In the genomic region with DNA sequence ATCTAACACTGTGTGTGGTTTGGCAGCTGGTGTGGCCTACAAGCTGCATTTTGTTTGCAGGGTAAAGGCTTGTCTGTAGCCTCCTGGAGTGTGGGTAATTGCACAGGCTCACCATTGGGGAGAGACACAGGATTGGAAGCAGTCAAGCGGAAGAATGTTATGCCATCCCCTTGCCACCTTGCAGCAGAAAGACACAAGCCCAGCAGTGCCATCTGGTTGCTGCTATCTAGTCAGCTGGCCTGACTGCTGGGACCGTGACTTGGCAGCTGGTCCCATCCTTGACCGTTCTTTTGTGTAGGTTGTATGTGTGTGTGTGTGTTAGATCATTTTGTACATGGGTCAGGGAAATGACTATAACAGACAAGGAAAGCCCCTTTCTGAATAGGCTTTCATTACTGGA, we compare ENCODE assay signal across 9 mouse cellular contexts. TPM values are rescaled to one million over a fixed set of nuclear protein-coding genes. Genes with fewer than 3 reads are reported as not detected.
DNase-seq lines count a peak whose midpoint lies in the region; ATAC-seq lines count a peak whose summit lies in the region.
"Had no signal": no experiment of that assay in that cellular context is flagged by ENCODE, and none has a peak within 500 bp of the region (broad histone marks: within the 10 kb centered on the region; RNA-seq: fewer than 3 reads in every experiment).

No protein-coding gene starts in this region.

- H3K9ac ChIP-seq in embryonic facial prominence, embryonic 14.5 days (ENCODE audit: low read depth, low read length): no peak overlapping the region
- H3K9ac ChIP-seq in forebrain, embryonic 15.5 days (replicated peaks): no peak overlapping the region
- H3K9ac ChIP-seq: limb, embryonic 15.5 days had no signal

- H3K36me3 ChIP-seq in embryonic facial prominence, embryonic 14.5 days (ENCODE audit: control insufficient read depth, insufficient read depth, low read length): peaks cover 55% of the 10 kb centered on the region
- H3K36me3 ChIP-seq in embryonic facial prominence, embryonic 10.5 days (replicated peaks): peaks cover 75% of the 10 kb centered on the region
- peaks cover 35% of the 10 kb centered on the region for H3K36me3 ChIP-seq in forebrain, embryonic 15.5 days

- no peaks in the 10 kb centered on the region for H3K9me3 ChIP-seq in embryonic facial prominence, embryonic 14.5 days (ENCODE audit: control insufficient read depth, low read length)
- no peaks in the 10 kb centered on the region for H3K9me3 ChIP-seq in embryonic facial prominence, embryonic 10.5 days
- no peaks in the 10 kb centered on the region for H3K9me3 ChIP-seq in forebrain, embryonic 15.5 days
- H3K9me3 ChIP-seq: limb, embryonic 15.5 days had no signal

- ATAC-seq in embryonic facial prominence, embryonic 14.5 days (ENCODE audit: low read depth): no peak; the same call in 1 of the 2 replicates
- peak; percentile 91 for ATAC-seq in forebrain, embryonic 15.5 days (replicated peaks)
- ATAC-seq in granulocyte monocyte progenitor cell, adult 5-6 weeks (replicated peaks; ENCODE audit: poor library complexity, severe bottlenecking): no peak

- H3K4me2 ChIP-seq in embryonic facial prominence, embryonic 14.5 days (ENCODE audit: low read depth, low read length): no peak overlapping the region
- no peak overlapping the region for H3K4me2 ChIP-seq in forebrain, embryonic 15.5 days (replicated peaks)
- H3K4me2 ChIP-seq: limb, embryonic 15.5 days had no signal

- H3K27me3 ChIP-seq in embryonic facial prominence, embryonic 14.5 days (replicated peaks; ENCODE audit: control insufficient read depth, insufficient read depth, low read length): no peaks in the 10 kb centered on the region
- no peaks in the 10 kb centered on the region for H3K27me3 ChIP-seq in embryonic facial prominence, embryonic 10.5 days (replicated peaks; ENCODE audit: low read depth, poor library complexity, severe bottlenecking)
- H3K27me3 ChIP-seq in forebrain, embryonic 15.5 days: no peaks in the 10 kb centered on the region
- H3K27me3 ChIP-seq: limb, embryonic 15.5 days had no signal

- H3K4me3 ChIP-seq in embryonic facial prominence, embryonic 14.5 days (ENCODE audit: low read depth, low read length): no peak overlapping the region
- no peak overlapping the region for H3K4me3 ChIP-seq in embryonic facial prominence, embryonic 10.5 days
- no peak overlapping the region for H3K4me3 ChIP-seq in forebrain, embryonic 15.5 days
- H3K4me3 ChIP-seq: limb, embryonic 15.5 days had no signal

- DNase-seq in embryonic facial prominence, embryonic 14.5 days (ENCODE audit: low spot score): peak; percentile 43
- DNase-seq in embryonic facial prominence, embryonic 10.5 days (ENCODE audit: low spot score): no peak
- peak; percentile 23 to 29 for DNase-seq in layer of hippocampus, postnatal 25 days (ENCODE audit: extremely low spot score in 1 of 2, low spot score in 1 of 2)
- peak; percentile 95 for DNase-seq in retina, postnatal 1 day
- no peak for DNase-seq in kidney, adult 9 months
- DNase-seq in lung, postnatal 14 days: no peak

- WGBS in embryonic facial prominence, embryonic 14.5 days: 83% methylated on average over 3 of the region's 3 CpGs
- 86% methylated on average over 3 of the region's 3 CpGs for WGBS in embryonic facial prominence, embryonic 10.5 days
- 18% methylated on average over 3 of the region's 3 CpGs for WGBS in forebrain, embryonic 15.5 days

- no peak overlapping the region for H3K27ac ChIP-seq in embryonic facial prominence, embryonic 14.5 days (replicated peaks; ENCODE audit: low read depth, low read length)
- no peak overlapping the region for H3K27ac ChIP-seq in embryonic facial prominence, embryonic 10.5 days (replicated peaks)
- H3K27ac ChIP-seq in forebrain, embryonic 15.5 days (replicated peaks): peak overlapping the region; percentile 84
- H3K27ac ChIP-seq: limb, embryonic 15.5 days had no signal

- no peaks in the 10 kb centered on the region for H3K4me1 ChIP-seq in embryonic facial prominence, embryonic 14.5 days (ENCODE audit: control insufficient read depth, insufficient read depth, low read length)
- no peaks in the 10 kb centered on the region for H3K4me1 ChIP-seq in embryonic facial prominence, embryonic 10.5 days
- peaks cover 36% of the 10 kb centered on the region for H3K4me1 ChIP-seq in forebrain, embryonic 15.5 days
- H3K4me1 ChIP-seq: limb, embryonic 15.5 days had no signal

RNA-seq across cellular contexts. Expression of gene Dync1i2, which starts 33.9 kb away (rescaled TPM):
- polyA plus RNA-seq in embryonic facial prominence, embryonic 14.5 days (2014; fragmentation: Nextera tagmentation; extraction: Ambion mirVana): 103 and 105 TPM in 2 replicates
- polyA plus RNA-seq in embryonic facial prominence, embryonic 10.5 days (2016; fragmentation: Nextera tagmentation; extraction: Ambion mirVana): 119 and 122 TPM in 2 replicates
- polyA plus RNA-seq in forebrain, embryonic 15.5 days (2015; fragmentation: Nextera tagmentation; extraction: Ambion mirVana): 175 and 190 TPM in 2 replicates
- 100 to 1,000 TPM; 124 to 137 TPM for total RNA-seq in layer of hippocampus, postnatal 25 days (2021)
- total RNA-seq in granulocyte monocyte progenitor cell, adult 5-6 weeks (2014; fragmentation: Nextera tagmentation): 52.7 and 69.3 TPM in 2 replicates
- total RNA-seq in granulocyte monocyte progenitor cell, adult 5-6 weeks (2017): 75.0 and 78.3 TPM in 2 replicates

Comparison
In these comparisons a context has a peak if more than half of its experiments do, and no peak if none do; other contexts are left out.
1. DNase-seq: peak in embryonic facial prominence, embryonic 14.5 days (single experiment), layer of hippocampus, postnatal 25 days (2 of 2) and retina, postnatal 1 day (single experiment); none in embryonic facial prominence, embryonic 10.5 days (single experiment), kidney, adult 9 months (single experiment) and lung, postnatal 14 days (single experiment).